Mouse (Mus musculus): Measurements from ENCODE around the gene Ckap5.

GRCm38 (mm10) chr2:91636727-91637338, 110.3 kb downstream of the Ckap5 start:
- TF ChIP-seq POLR2A (IDR thresholded peaks at IDR 0.05; ENCODE audit: borderline replicate concordance, low read depth, low read length) = no peak
- TF ChIP-seq CTCF (IDR thresholded peaks at IDR 0.05; ENCODE audit: low read depth, low read length) = no peak

Measured in bone marrow macrophage, adult 2 months (primary cell).